Mouse (Mus musculus) G1E (cell line): ENCODE data around the gene Arpc3.

ENCODE experiments used
- CTCF ChIP-seq: IDR thresholded peaks from 2 replicates; pipeline ENCODE4 v1.5.1; 2012; ENCODE audit warnings: low read depth, low read length, inconsistent platforms, mixed read lengths
- GATA1 ChIP-seq: IDR thresholded peaks from 2 replicates; pipeline ENCODE4 v1.6.1; 2012; ENCODE audit warnings: borderline replicate concordance, low read length, inconsistent platforms, mixed read lengths
- GATA2 ChIP-seq: IDR thresholded peaks from 2 replicates; pipeline ENCODE4 v1.6.1; 2012; ENCODE audit warnings: low read depth, low read length, inconsistent platforms, borderline replicate concordance
- POLR2AphosphoS5 ChIP-seq: IDR thresholded peaks from 2 replicates; pipeline ENCODE4 v1.6.1; 2012; ENCODE audit warnings: low read depth, low read length, inconsistent platforms; ENCODE audit not compliant: insufficient replicate concordance
- TAL1 ChIP-seq: conservative IDR thresholded peaks from 2 replicates; pipeline ENCODE4 v1.6.1; 2012; ENCODE audit warnings: low read depth, low read length, inconsistent platforms, mixed read lengths

DNA sequence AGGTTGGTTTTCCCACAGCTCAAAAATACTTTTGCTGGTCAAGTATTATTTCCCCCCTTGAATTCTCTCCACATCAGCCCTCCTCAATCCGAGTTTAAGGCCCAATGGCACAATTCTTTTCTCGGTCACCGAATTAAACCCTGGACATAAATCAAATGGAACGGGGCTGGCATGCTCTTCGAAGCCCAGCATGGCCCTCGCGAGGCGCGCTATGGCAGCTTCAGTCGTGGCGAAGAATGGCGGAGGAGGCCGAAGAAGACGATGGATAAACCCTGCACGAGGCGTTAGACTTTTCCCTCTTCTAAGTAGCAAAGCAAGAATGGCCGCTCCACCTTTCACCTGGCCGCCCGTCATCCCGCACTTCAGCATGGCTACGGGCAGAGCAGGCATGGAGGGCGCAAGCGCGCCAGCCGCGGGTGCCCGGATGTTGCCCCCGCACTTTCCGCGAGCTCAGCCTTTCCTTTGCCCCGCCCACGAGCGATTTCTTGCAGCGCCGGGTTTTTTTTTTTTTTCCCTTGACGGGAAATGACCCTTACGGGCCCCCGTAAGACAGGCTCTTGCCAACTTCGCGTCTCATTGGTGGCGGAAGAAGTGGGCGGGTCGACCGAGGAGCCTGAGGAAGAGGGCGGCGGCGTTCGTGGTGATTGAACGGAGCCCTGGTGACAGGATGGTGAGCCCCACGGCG, 37.7 kb upstream of the Arpc3 start, which contains the start of the genes Rad9b and Vps29:
- TF ChIP-seq CTCF (no peak), GATA1 (no peak), GATA2 (no peak), TAL1 (no peak), POLR2AphosphoS5 (no peak)
